Mouse (Mus musculus) monocyte, adult 2 months (primary cell): Measurements from ENCODE around the gene Crybg2.
A peak's percentile ranks its signal among the peaks of the same experiment; 100 is the strongest.

Experiments used
- DNase-seq, 2 experiments: peaks; one replicate each; pipeline ENCODE4 v3.0.0; 2022; ENCODE audit warnings: low spot score in 2 of 2, low read depth in 1 of 2

Gene Crybg2

DNA sequence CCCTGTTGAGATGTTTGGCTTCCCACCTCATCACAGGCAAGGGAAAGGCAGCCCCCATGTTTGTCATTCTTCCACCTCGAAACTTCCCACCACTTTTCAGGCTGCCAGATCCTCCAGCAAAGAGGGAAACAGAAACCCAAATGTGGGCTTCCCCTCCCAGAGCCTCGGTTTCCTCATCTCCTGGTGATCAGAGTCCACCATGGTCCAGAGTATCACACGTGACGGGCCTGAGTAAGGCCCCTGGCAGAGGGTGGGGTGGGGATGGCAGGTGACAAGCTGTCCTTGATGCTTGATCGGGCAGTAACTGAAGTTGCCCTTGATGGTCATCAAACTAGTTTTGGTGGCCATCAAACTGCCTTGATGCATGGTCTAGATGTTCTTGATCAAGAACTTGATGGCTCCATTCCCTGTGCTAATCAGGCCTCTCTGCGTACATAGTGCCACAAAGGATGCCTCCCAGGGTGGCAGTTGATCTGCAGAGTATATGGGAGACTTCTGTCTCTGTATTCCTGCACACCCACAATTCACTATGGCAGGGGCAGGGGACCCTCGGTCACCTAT is 33.5 kb downstream of the Crybg2 start:
- no peak for DNase-seq

GRCm38 (mm10) chr4:134094923-134095547 is 34.4 kb downstream of the Crybg2 start, which contains the start of gene Cd52:
Gene Cd52 (minus strand): TSS chr4:134095082.
- DNase-seq: peak; percentile 71 to 78

DNA sequence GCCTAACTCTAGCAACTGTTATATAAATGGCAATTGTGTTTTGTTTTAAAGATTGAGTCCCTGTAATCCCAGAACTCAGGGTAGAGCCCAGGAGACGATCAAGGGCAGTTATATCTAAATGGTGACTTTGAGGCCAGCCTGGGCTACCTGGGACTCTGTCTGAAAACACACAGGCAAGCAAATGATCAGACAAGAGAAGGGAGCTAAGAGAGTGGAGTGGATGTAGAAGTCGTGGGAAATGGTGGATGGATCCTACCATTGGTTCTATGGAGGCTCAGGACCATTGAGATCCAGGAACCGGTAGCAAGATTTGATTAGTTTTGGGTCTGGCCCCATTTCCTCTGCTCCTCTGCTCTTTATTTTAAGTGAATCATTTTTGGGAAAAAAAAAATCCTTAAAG is 35.5 kb downstream of the Crybg2 start:
- no peak for DNase-seq

GRCm38 (mm10) chr4:134097015-134097608 is 36.5 kb downstream of the Crybg2 start:
- DNase-seq: peak; percentile 72 to 78

GRCm38 (mm10) chr4:134098628-134099027 is 38.0 kb downstream of the Crybg2 start:
- DNase-seq: peak; percentile 84

DNA sequence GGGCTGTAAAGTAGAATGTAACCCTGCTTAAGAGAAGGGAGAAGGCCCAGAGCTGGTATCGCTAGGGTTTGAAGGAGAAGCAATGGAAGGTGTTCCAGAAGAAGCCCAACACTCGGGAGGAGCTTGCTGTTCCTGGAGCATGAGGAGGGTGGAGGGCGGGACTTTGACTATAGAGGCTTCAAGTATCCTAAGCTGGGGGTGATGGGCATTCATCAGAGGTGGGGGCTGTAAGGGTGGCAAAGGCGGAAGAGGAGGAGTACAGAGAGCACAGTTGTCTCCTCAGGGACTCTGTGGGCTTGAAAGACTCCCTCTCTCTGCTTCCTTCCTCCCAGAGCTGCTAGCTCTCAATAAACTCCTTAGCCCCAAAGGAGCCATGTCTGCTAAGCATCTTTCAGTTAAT is 39.6 kb downstream of the Crybg2 start:
- no peak for DNase-seq

DNA sequence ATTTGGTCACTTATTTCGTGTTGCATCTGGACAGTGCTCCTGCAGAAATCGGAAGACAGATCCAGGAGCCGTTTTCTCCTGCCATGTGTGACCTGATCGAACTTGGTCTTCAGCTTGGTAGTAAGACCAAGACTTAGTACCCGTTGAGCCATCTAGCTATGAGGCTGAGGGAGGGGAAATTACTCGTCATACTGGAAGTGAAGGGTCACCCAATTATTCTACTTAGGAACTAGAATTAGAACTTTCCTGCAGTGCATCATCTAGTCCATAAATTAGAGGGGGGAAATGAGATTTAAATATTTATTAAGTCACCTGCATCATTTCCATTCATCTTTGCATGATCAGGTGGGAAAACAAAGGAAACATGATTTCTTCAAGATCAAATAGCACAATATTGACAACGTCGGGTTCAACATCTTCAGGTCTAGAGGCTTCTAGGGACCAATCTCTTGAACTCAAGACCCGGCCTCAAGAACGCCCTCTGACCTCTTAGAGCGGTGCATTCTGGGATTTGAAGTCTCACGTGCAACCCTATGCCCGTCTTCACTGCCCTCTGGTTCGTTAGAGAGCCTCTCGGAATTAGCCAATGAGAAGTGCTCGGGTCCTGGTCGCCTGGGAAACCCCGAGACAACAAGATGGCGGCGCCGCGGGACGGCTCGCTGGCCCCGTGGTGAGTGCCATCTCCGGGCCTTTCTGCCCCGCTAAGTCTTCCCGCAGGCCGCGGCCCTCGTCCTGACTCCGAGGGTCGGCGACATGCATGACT is 41.5 kb downstream of the Crybg2 start, which contains the start of gene Ubxn11:
Gene Ubxn11 (plus strand): TSS at position 592 of the 763 bp plus-strand sequence.
- peak; percentile 65 to 74 for DNase-seq

GRCm38 (mm10) chr4:134102742-134103119 is 42.1 kb downstream of the Crybg2 start:
- DNase-seq: no peak

- DNase-seq: no peak
These were observed 45.5 kb downstream of the Crybg2 start for GRCm38 (mm10) chr4:134106105-134106504.

GRCm38 (mm10) chr4:134107730-134108129 is 47.1 kb downstream of the Crybg2 start:
- no peak for DNase-seq

DNA sequence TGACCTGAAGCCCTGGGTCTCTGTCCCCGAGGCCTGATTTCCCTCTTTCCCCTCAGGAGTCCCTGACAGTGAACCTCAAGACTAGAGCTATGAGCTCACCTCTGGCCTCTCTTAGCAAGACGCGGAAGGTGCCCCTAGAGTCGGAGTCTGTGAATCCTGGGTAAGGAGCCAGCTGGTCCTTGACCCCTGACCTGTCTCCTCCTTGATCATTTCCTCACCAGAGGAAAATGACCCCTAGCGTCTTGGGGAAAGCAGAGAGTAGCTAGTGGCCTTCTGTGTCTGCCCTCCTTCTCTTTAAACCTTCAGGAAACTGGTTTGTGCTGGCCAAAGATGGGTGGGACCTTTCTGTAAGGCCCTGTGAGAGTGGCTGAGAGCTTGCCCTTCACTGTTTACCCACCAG is 47.6 kb downstream of the Crybg2 start:
- no peak for DNase-seq

- no peak for DNase-seq
These were observed 50.0 kb downstream of the Crybg2 start for GRCm38 (mm10) chr4:134110653-134111052.

GRCm38 (mm10) chr4:134112403-134112802 is 51.8 kb downstream of the Crybg2 start:
- no peak for DNase-seq

DNA sequence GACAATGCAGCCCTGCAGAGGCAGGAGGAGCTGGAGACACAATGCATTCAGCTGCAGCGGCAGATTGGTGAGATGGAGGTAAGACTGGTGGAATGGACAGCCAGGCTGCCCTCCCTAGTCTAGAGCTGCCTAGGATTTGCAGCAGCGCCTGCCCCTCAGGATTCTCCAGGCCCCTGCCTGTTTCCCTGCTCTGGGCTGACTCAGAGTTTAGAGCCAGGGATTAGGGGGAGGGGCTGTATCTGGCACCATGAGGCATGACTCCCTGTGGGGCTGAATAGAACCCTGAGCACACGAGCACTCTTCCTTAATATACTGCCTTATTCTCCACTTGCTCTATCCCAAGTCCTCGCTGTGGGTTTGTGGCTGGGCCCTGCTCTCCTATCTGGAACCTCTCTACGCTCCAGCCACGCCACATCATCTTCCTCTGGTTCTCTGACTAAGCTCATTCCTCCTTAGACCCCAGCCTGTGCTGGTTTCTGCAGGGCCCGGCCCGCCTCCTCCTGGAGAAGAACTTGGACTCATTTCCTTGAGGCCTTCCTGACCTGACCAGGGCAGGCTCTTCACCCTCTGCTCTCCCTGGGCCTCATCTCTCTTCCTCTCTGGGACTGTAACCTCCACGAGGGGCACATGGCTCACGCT is 52.9 kb downstream of the Crybg2 start:
- no peak for DNase-seq

DNA sequence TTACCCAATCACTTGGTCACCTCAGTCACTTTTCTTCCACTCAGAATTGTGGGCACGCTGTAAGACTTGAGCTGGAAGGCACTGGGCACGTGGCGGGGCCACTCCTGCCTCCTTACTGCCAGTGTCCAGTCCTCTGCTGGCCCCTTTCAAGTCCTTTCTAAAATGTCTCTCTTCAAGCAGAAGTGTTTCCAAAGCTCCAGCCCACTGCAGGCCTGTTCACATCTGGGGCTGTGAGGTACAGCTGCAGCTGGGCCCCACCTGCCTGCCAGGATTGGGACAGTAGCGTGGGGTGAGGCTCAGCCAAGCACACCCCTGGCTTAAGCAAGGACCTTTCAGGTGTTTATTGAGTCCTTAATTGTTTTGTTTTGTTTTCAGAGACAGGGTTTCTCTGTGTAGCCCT is 53.4 kb downstream of the Crybg2 start:
- no peak for DNase-seq

DNA sequence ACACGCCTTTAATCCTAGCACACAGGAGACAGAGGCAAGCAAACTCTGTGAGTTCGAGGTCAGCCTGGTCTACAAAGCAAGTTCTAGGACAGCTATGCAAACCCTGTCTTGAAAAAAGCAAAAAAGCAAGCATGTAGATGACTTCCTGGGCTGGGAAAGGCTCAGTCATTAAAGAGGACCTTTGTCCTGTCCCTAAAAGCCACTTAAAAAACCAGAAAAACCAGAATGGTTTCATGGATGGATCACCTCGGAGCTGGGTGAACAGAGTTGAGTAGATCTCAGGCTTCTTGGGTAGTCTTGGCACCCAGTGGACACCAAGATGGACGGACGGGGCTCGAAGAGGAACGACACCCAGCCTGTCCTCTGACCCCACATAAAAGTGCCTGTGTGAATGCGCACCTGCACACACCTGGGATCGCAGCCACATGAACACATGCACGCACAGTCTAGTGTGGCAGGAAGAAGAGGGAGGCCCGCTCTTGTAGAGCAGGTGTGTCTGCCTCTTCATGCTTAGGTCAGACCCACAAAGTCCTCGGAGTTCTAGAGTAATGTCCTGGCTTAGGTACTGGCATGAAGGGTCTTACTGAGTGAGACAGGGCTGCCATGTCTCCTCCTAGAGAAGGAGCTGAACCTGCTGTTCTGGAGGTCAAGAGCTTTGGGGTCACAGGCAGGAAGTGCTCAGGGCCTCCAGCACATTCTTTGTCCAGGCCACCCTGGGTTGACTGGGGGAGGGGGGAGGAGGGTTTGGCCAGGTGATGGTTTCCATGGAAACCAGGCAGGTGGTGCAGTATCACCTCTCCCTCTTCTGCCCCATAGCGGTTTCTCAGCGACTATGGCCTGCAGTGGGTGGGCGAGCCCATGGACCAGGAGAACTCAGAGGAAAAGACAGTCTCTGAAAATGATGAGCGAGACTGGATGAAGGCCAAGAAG is 54.9 kb downstream of the Crybg2 start:
- no peak for DNase-seq

GRCm38 (mm10) chr4:134116501-134116900 is 55.9 kb downstream of the Crybg2 start:
- DNase-seq: no peak

- peak; percentile 61 to 69 for DNase-seq
These were observed 56.4 kb downstream of the Crybg2 start for GRCm38 (mm10) chr4:134117012-134117411.

- DNase-seq: no peak
These were observed 57.6 kb downstream of the Crybg2 start for GRCm38 (mm10) chr4:134118126-134118800.

GRCm38 (mm10) chr4:134119042-134119441 is 58.4 kb downstream of the Crybg2 start:
- no peak for DNase-seq
